Mouse (Mus musculus) urinary bladder, adult 18-20 months (tissue): ENCODE results near the gene Cilp2.

Experiments used
- DNase-seq, 2 experiments: peaks; one replicate each; pipeline ENCODE4 v3.0.0; 2022; ENCODE audit warnings: low spot score in 2 of 2, mixed read lengths in 2 of 2

Gene Cilp2

DNA sequence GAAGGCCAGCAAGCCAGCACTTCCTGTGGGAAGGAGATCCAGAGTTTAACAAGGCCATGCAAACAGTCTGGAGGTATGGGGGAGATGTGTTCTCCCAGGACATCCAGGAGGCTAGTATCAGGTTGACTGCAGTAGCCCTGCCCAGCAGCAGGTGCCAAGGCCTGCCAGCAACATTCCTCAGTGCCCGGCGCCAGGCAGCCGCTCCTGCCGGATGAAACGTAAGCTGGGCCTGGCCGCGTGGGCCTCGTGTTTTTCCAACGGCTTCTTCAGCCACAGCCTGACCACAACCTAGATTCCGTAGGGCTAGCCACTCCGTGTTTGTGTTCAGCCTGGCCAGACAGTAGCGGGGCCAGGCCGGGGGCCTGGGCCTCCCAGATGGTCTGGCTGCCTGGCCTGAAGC is 12.8 kb downstream of the Cilp2 start:
- no peak for DNase-seq

DNA sequence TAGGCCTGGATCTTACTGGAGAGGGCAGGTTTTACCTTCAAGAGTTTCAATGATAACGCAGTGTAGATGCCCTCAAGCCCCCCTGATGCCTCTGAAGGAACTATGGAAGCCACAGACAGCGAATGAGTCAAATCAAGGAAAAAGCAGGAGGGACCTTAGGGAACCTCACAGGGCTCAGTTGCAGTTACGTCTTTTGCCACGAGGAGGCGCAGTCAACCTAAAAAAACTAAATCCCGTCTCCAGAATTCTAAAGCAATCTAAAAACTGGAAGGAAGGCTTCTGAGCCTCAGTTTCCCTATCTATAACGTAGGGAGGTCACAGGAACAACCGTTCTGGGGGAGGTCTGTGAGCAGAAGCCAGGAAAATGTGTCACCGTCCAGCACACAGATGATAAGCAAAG is 13.3 kb downstream of the Cilp2 start:
- peak in 1 of 2 experiments; percentile 68 for DNase-seq

DNA sequence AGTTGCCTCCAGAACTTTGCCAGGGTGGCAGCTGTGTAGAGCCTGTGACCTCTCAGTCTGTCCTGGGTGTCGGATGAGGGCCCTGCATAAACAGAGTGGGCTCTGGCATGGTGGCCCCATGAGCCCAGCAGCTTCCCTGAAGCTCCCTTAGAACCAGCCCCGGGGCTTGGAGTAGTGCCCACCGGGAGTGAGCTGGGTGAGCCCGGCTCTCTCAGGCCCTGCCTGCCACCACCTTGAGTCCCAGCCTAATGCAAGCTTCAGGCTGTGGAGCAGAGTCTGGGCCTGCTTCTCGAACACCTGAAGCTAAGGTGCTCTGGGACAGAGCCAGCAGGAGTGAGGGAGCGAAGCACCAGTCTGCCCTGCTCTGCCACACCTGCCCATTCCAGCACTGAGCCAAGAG is 16.6 kb downstream of the Cilp2 start:
- DNase-seq = no peak

DNA sequence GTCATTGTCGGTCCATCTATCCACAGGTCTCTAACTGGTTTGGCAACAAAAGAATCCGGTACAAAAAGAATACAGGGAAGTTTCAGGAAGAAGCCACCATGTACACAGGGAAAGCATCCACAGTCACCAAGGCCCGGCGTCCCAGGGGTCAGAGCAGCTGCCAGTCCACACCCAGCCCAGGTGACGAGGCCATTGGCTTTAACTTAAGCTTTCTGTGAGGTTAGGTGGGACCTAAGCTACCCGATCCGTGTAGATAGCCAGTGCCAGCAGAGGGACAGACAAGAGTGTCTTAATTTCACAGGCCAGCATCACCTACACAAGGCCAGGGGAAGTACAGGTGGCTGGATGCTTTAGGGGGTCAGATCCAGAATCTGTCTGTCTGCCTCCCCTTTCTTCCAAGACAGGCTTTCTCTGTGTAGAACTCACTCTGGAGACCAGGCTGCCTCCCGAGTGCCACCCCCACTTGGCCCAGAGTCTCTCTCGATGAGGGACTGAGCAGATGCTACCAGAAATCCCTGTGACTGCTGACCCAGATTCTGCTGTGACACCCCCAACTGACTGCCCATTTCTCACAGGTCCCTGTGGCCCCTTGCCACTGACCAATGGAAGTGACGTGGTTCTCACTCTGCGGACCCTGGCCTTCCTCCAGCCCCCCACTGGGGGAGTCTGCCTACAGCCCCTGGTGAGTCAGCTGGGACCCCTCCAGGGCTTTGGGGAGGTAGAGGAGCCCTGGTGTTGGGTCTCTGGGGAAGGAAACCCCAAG is 17.3 kb downstream of the Cilp2 start:
- DNase-seq = no peak

DNA sequence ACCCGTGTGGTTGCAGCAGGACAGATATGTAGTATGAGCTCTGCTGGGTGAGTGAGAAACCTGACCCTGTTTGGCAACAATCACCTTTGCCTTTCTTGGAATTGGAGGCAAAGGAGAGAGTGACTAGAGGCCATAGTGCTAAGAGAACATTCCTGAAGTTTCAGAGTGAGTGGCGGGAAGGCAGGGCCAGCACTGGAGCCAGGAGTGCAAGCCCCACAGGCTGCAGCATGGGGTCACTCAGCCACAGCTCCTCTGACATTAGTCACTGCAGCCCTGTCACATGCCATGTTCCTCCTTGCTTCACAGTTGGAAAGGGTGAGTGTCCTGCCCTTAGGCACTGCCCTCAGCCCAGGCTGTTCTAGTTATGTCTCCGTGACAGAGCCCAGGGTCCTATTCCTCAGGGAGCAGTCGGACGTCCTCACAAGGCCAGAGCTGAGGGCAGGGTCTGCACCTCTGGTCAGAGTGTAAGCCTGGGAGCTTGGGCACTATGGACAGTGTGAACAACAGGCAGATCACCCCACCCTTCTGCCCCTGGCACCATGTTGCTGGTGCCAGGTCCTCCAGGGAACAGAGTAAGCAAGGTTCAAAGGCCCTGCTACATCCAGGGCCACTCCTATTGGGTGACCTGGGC is 19.7 kb downstream of the Cilp2 start:
- no peak for DNase-seq

DNA sequence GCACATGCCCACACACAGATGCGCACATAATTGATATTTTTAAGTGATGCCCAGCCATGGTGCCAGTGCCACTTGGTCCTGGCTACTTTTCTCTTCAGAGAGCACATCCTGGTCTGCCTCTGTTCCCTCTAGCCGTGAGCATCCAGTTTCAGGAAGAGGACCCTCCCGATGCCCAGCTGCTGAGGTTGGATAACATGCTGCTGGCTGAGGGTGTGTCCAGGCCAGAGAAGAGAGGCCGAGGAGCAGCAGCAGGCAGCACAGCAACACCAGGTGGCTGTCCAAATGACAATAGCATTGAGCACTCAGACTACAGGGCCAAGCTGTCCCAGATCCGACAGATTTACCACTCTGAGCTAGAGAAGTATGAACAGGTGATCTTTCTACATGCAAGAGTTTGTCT is 23.3 kb downstream of the Cilp2 start:
- DNase-seq = no peak

DNA sequence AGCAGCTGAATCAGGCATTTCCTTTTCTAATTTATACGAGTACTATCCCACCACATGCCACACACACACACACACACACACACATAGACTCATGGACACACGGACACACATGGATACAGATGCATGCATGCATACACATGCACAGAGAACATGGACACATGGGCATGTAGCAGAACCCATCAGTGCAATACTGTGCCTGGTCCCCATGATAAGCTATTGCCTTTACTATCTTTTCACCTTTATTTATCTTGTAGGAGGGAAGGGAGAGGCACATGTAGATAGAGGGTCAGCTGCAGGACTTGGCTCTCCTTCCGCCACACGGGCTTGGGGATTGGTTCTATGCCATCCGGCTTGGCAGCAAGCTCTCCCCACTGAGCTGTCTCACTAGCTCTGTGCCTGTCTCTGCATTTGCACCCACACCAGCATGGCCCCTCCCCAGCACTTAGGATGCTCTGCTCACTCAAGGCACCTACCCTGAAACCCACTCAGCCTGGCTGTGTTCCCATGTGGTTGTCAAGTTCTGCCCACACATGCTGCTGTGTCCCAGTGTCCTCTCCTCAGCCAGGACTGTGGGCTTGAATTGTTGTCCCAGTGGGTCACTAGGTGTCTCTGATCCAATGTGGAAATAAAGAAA is 24.0 kb downstream of the Cilp2 start:
- no peak for DNase-seq

DNA sequence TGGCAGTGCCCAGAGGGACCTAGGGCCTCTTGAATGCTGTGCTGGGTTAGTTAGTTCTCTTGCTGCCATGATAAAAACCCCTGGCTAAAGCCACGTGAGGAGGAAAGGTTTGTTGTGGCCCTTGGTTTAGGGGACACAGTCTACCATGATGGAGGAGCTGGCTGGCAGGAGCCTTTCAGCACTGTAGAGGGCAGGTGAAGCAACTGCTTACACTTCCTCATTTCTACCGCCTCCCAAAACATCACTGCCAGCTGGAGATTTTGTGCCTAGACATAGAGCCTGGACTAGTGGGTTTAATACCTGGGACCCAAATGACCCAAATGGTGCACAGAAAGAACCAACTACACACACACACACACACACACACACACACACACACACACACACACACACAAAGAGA is 26.2 kb downstream of the Cilp2 start:
- no peak for DNase-seq

DNA sequence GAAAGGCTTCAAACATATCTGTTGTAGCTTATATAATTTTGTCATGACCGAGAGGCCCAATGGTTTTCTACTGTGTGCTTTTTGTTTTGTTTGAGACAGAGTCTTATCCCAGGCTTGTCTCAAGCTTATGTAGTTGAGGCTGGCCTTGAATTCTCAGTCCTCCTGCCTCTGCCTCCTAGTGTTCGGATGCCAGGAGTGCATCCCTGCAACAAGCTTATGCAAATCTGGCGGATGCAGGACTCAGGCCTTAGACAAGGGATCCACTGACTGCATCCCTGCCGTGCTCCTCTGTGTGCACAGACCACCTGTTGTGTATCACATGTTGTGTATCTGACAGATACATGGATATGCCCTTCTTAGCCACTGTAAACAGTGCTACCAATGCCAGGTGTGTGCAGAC is 26.7 kb downstream of the Cilp2 start:
- DNase-seq = no peak

DNA sequence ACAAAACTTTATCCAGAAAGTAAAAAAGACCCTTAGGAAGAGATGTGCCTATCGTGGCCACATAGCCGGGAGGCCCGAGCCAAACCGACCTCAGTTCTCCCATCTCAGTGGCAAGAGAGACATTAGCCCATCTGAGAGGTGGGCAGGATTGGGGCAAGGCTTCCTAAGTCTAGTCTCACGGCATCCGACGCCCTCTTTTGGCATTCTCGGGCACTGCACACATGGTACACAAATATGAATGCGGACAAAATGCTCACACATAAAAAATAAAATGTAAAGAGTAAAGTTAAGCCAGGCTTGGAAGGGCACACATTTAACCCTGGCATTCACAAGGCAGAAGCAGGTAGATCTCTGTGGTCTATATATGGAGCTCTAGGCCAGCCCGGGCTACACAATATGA is 33.6 kb downstream of the Cilp2 start:
- DNase-seq = no peak

DNA sequence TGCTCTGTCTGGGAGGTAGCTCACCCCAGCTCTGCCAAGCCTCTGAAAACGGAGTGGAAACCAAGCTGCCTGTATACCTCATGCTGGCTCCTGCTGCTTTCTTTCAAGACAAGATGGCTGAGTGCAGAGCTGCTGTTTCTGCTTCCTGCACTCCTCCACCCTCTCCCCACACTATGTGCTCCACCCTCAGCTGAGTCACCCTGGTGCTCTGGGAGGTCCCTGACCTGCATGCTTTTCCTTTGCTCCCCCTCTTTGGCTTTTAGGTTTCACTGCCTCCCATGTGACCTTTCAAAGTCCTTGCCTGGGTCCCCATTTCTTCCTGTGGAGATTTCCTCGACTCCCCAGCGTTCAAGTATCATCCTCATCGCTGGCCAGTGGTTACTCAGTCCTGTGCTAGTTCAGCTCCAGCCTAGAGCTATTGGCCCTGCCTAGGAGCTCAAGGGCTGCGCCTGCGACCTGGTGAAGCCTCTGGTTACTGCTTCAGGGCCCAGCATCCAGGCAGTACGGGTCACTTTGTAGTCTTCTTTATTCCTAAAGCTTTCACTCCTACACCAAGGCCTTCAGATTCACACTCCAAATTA is 36.5 kb downstream of the Cilp2 start:
- DNase-seq = no peak

DNA sequence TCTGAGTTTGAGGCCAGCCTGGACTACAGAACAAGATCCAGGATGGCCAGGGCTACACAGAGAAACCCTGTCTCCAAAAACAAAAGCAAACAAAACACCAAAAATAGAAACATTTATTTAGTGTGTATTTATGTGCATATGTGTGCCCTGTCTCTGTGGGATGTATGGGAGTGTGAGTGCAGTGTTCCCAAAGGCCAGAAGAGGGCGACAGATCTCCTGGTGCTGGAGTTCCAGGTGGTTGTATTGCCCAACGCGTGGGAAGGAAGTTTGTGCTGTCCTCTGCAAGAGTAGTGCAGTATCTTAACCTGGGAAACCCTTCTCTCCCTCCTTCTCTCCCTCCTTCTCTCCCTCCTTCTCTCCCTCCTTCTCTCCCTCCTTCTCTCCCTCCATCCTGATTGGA is 37.6 kb downstream of the Cilp2 start:
- no peak for DNase-seq

DNA sequence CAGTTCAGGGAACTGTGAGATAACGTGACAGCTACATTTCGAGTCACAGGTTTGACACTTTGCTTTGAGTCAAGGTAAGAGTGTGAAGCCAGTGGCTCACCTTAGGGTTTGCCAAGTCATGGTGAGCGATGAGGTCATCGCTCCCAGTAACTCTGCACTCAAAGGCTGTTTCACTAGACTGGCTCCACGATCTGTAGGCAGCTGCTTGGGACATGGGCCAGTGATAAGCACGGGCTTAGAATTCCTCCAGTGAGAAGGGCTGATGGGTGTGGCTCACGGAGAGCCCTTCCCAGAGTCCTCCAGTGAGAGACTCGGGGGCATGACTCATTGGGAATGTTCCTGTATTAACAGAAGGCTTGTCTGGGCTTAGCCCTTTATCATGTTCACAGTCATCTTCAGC is 38.5 kb downstream of the Cilp2 start:
- peak; percentile 27 to 68 for DNase-seq

DNA sequence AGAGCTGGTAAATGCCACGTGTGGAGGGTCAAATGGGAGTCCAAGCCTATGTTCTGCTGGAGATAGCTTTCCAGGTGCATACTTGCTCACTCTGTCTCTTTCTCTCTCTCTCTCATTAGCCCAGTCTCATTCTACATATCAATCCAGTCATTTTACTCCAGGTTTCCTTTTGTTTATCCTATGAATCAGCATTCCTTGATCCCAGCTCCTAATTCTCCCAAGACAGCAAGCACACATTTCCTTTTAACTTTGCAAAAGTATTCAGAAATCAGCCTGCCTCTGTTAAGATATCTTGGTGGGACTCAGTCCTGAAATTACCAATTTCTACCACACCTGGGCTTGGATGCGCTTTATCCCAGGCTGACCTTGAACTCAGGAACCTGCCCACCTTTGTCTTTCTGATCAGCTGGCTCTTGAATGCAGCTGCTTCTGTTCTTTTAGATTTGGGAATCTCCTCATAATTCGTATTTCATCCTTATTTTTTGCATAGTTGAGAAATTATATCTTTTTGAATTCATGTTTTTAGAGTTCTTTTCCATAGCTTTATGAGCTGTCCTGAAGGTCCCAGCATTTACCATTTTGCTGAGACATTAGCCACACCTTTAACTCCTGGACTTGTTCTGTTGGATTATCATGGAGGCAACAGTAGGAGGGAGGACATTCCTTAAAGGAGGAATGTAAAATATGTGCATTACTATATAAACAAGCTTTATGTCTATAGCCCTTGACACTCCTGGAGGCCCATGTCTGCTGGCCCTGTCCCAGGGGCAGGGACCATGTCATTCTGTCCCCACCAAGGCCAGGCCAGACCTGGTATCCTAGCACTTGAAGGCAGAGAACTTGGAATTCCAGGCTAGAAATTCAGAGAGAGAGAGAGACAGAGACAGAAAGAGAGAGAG is 40.1 kb downstream of the Cilp2 start:
- no peak for DNase-seq

DNA sequence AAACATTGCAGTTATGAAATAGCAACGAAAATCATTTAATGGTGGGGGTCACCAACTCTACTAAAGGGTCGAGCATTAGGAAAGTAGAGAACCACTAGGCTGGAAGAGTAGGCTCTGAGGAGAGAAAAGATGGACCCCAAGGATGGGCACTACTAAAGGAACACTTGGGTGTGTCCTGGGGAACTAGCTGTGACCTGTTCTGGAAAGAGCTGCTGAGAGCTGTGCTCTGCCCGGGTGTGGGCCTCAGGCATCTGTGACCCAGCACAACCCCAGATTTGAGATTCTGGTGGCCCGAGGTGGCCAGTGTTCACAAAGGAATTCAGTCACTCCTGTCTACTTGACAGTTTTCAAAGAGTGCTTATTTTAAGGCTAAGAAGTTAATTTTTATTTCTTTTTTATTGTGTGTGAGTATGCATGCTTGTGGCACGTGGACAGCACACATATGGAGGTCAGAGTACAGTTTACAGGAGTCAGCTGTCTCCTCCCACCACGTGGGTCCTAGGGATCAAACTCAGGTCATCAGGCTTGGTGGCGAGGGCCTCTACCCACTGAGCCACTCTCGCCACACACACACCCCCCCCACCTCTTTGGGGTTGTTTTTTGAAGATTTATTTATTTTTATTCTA is 50.3 kb downstream of the Cilp2 start:
- no peak for DNase-seq

DNA sequence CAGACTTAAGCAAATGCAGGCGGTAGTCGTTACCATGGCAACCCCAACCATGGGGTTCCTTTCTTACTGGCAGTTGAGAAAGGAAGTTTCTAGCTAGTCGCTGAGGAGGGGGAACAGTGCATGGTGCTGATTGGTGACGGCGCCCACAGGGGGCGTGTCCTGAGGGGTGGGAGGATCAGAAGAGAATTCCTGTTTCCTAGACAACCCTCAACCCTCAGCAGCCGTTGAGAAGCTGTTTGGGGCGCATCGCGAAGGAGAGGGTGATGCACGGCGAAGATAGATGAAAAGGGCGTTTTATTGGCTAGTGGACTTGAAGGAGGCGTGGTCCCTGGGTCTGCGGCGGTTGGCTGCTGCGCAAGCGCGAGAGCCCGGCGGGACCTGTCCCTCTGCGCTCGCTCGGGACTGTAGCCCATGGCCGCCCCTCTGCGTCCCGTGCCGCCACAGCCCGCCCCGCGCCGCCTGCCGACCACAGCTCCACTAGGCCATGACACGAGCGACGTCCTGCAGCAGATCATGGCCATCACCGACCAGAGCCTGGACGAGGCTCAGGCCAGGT is 55.1 kb downstream of the Cilp2 start, which contains the start of gene Pbx4:
Gene Pbx4 (plus strand): TSS at position 194 of the 556 bp plus-strand sequence.
- peak; percentile 55 to 57 for DNase-seq
